Mouse (Mus musculus) A20 (cell line): ENCODE data around the gene Uspl1.

Experiments used
- DNase-seq: peaks from one replicate; pipeline ENCODE4 v3.0.0-alpha.2; 2011; ENCODE audit warnings: low read depth, low spot score

Gene Uspl1

GRCm38 (mm10) chr5:149257518-149258281 lies 73.5 kb downstream of the Uspl1 start:
- no peak for DNase-seq

GRCm38 (mm10) chr5:149259093-149259492 lies 74.9 kb downstream of the Uspl1 start:
- DNase-seq: no peak

GRCm38 (mm10) chr5:149261449-149261848 lies 77.3 kb downstream of the Uspl1 start:
- DNase-seq: no peak

GRCm38 (mm10) chr5:149261866-149262265 lies 77.7 kb downstream of the Uspl1 start:
- DNase-seq: peak; percentile 68

GRCm38 (mm10) chr5:149264405-149264804 lies 80.3 kb downstream of the Uspl1 start, which contains the start of gene Alox5ap:
TSS of gene Alox5ap (plus strand) at chr5:149264767.
- no peak for DNase-seq

GRCm38 (mm10) chr5:149264878-149265279 lies 80.7 kb downstream of the Uspl1 start:
- DNase-seq: peak; percentile 63
